Mouse (Mus musculus) stomach, embryonic 16.5 days (tissue): Measurements from ENCODE around the gene Celf5. TPM values are rescaled to one million over a fixed set of nuclear protein-coding genes. Genes with fewer than 3 reads are reported as not detected.
A peak's percentile ranks its signal among the peaks of the same experiment; 100 is the strongest.

Source experiments
- ATAC-seq: fragments of 200-750 bp; cut with Nextera tagmentation; 2 replicates; pipeline ENCODE4 v1.8.0; 2017; ENCODE audit warnings: moderate number of reproducible peaks, moderate TSS enrichment; ENCODE audit not compliant: insufficient read depth, low FRiP score
- H3K27ac ChIP-seq: fragments of 300-500 bp; sonication (generic); 2 replicates; pipeline ENCODE4 v1.5.1; 2014; ENCODE audit warnings: low read length
- H3K27me3 ChIP-seq: fragments of 300-500 bp; sonication (generic); 2 replicates; pipeline ENCODE4 v1.6.1; 2014; ENCODE audit warnings: low read length, control low read depth, mixed read lengths; ENCODE audit not compliant: control insufficient read depth, insufficient read depth
- H3K36me3 ChIP-seq: fragments of 300-500 bp; sonication (generic); 2 replicates; pipeline ENCODE4 v1.6.1; 2014; ENCODE audit warnings: low read length; ENCODE audit not compliant: control insufficient read depth, insufficient read depth
- H3K4me1 ChIP-seq: fragments of 300-500 bp; sonication (generic); 2 replicates; pipeline ENCODE4 v1.6.1; 2014; ENCODE audit warnings: low read length, control low read depth, mixed read lengths; ENCODE audit not compliant: control insufficient read depth, insufficient read depth
- H3K4me2 ChIP-seq: fragments of 300-500 bp; sonication (generic); 2 replicates; pipeline ENCODE4 v1.6.1; 2014; ENCODE audit warnings: low read depth, low read length, mixed read lengths
- H3K4me3 ChIP-seq: fragments of 300-500 bp; sonication (generic); replicated peaks from 2 replicates; pipeline ENCODE4 v1.5.1; 2014; ENCODE audit warnings: mild to moderate bottlenecking, low read length
- H3K9ac ChIP-seq: fragments of 300-500 bp; sonication (generic); 2 replicates; pipeline ENCODE4 v1.6.1; 2014; ENCODE audit warnings: low read length
- H3K9me3 ChIP-seq: fragments of 300-500 bp; sonication (generic); replicated peaks from 2 replicates; pipeline ENCODE4 v1.6.1; 2016; ENCODE audit warnings: low read length, control low read depth; ENCODE audit not compliant: control insufficient read depth
- WGBS: fragments of 180-500 bp; shearing (Covaris S2); extraction: QIAGEN DNeasy Blood & Tissue Kit; methylation state at CpG from one replicate; pipeline ENCODE4 v1.1.7; 2014; 5-methylcytosine and 5-hydroxymethylcytosine counted together
- polyA plus RNA-seq: library from polyadenylated mRNA; unstranded; fragments of >200 nt; fragmentation: Nextera tagmentation; extraction: Ambion mirVana; gene quantifications from 2 replicates; pipeline ENCODE4 v1.2.1, GENCODE M21; 2015

Celf5 gene
- polyA plus RNA-seq, 1 experiment from 2014 or later = 1.3 TPM

DNA sequence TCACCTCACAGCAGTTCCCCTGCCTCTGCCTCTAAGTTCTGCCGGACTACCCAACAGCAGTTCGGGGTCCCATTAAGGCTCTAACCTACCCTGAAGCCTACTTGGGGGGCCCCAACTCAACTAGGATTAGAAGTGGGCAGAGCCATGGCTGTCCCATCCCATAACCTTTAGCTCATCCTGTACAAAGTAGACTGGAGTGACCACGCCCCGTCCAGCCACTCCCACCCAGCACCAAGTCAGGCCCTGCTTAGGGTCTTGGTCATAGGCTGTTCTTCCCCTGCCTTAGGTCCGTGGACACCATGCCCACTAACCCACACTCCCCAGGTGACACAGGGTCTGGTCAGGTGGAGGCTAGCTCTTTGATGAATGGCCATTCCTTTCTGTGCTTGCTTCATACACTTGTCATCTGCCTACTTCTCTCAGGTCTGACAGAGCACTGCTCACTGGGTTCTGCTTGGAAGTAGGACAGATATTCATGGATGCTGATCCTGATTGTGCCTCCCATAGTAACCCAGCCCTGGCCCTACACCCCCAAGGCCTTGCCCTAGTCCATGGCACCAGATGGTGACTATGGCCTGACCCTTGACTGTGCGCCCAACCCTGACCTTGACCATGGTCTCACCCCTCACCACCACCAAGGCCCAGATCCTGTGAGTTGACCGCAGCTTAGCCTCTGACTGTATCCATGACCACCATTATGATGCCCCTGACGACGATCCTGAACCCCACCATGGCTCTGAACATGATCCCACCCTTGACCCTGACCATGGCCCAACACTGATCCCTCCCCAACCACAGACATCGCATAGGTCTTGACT is 63.2 kb downstream of the Celf5 start:
- Histone ChIP-seq H3K4me1 (peaks cover 48% of the 10 kb centered on the region), H3K4me3 (no peak overlapping the region), H3K9me3 (no peaks in the 10 kb centered on the region), H3K27me3 (no peaks in the 10 kb centered on the region), H3K36me3 (no peaks in the 10 kb centered on the region; the same call in 1 of the 2 replicates), H3K27ac (no peak overlapping the region), H3K9ac (peak overlapping the region; percentile 16; the same call in 1 of the 2 replicates), H3K4me2 (no peak overlapping the region)
- 92% methylated on average over 10 of the region's 10 CpGs for WGBS
- no peak for ATAC-seq

DNA sequence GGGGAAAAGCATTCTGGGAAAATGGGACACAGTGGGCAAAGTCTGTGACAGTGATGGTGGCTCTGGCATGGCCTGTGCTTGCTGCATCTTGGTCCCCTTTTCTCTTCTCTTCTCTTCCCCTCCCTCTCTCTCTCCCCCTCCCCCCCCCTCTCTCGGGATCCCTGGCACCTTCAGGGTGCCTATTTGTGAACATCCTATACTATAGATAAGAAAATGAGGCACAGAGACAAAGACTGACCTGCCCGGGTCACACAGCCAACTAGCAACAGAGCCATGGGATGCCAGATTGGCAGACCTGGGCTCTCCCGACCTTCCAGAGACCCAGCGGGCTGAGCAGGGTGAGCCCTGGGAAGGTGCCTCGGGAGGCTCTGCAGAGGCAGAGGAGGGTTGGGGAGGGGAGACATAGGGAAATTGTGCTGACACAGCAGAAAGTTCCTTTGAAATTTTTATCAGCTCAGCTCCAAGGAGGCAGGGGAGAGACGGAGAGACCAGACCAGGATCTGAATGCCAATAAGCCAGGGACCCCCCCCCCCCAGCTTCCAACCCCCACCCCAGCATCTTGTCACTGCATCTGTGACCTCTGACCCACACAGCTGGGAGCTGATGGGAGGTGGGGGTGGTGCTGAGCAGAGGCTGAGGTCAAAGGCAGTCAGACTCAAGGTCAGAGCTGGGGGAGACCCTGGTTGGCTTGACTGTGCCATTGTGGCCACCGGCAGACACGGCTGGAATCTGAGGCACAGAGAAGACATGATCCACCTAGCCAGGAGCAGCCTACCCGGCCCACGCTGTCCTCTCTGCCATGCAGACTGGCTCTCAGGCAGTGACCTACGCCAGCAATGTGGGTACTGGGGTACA is 64.1 kb downstream of the Celf5 start:
- H3K4me3 ChIP-seq = no peak overlapping the region
- ATAC-seq = no peak
- H3K4me1 ChIP-seq = peaks cover 51% of the 10 kb centered on the region
- no peak overlapping the region for H3K4me2 ChIP-seq
- no peaks in the 10 kb centered on the region; the same call in 1 of the 2 replicates for H3K36me3 ChIP-seq
- H3K9me3 ChIP-seq = no peaks in the 10 kb centered on the region
- WGBS = 59% methylated on average over 11 of the region's 11 CpGs
- no peak overlapping the region for H3K27ac ChIP-seq
- no peaks in the 10 kb centered on the region for H3K27me3 ChIP-seq
- peak overlapping the region; percentile 16; the same call in 1 of the 2 replicates for H3K9ac ChIP-seq

DNA sequence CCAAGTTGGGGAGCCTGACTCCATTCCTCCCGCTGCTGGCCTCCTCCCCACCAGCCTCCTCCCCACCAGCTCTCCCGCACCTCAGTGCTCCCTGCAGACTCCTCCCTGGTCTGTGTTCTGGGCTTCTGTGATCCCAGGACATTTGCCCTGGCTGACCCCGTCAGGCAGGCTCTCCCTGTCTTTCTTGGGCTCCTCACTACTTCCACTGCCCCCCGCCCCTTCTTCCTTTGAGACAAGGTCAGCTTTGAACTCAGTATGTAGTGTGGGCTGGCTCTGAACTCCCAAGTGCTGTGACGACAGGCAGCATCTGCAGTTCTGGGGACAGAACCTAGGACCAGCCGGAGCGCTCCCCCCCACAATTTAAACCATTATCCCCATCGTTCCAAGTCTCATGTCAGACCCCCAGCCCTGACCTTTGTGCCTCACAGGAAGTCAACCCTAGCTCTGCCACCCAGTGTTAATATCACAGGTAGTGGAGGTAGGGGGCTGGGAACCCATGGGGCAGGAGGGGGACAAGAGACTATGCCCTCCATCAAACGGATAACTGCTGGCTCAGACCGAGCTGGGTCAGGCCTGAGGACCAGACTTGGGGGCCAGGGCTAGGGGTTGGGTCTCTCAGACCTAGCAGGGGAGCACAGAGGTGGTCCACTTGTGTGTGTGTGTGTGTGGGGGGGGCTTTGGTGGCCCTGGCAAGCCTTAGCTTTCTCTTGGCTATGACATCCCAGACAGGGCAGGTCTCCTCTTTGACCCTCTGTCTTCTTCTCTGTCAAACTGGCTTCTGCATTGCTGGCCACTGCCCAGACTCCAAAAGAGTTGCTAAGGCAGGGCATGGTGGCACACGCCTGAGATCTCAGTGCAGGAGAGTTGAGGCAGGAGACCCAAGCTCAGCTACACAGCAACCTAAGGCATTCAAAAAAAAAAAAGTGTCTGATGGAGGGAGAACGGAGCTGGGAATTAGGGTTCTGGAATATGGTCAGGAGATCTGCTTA is 65.0 kb downstream of the Celf5 start:
- peak overlapping the region; percentile 88 for H3K27ac ChIP-seq
- H3K27me3 ChIP-seq = no peaks in the 10 kb centered on the region
- peak overlapping the region; percentile 40 for H3K4me3 ChIP-seq
- 48% methylated on average over 12 of the region's 12 CpGs for WGBS
- H3K4me2 ChIP-seq = peak overlapping the region; percentile 64
- peak overlapping the region; percentile 69 for H3K9ac ChIP-seq
- no peak for ATAC-seq
- peaks cover 60% of the 10 kb centered on the region for H3K4me1 ChIP-seq
- H3K9me3 ChIP-seq = no peaks in the 10 kb centered on the region
- no peaks in the 10 kb centered on the region; the same call in none of the 2 replicates for H3K36me3 ChIP-seq

GRCm38 (mm10) chr10:81416581-81417226 is 65.8 kb downstream of the Celf5 start:
- 3% methylated on average over 24 of the region's 26 CpGs for WGBS
- Histone ChIP-seq H3K27me3 (no peaks in the 10 kb centered on the region), H3K4me1 (peaks cover 68% of the 10 kb centered on the region), H3K27ac (peak overlapping the region; percentile 88), H3K4me2 (peak overlapping the region; percentile 64), H3K36me3 (no peaks in the 10 kb centered on the region; the same call in none of the 2 replicates), H3K9ac (peak overlapping the region; percentile 69), H3K9me3 (no peaks in the 10 kb centered on the region), H3K4me3 (peak overlapping the region; percentile 40)
- peak; percentile 73 for ATAC-seq

GRCm38 (mm10) chr10:81415549-81416310 is 66.8 kb downstream of the Celf5 start:
- H3K27me3 ChIP-seq = no peaks in the 10 kb centered on the region
- WGBS = 61% methylated on average over 17 of the region's 17 CpGs
- no peak overlapping the region for H3K4me2 ChIP-seq
- ATAC-seq = no peak
- H3K4me3 ChIP-seq = no peak overlapping the region
- H3K36me3 ChIP-seq = no peaks in the 10 kb centered on the region; the same call in none of the 2 replicates
- peak overlapping the region; percentile 14; the same call in 1 of the 2 replicates for H3K9ac ChIP-seq
- H3K27ac ChIP-seq = peak overlapping the region; percentile 88
- H3K9me3 ChIP-seq = no peaks in the 10 kb centered on the region
- H3K4me1 ChIP-seq = peaks cover 78% of the 10 kb centered on the region

- H3K9me3 ChIP-seq = no peaks in the 10 kb centered on the region
- H3K4me2 ChIP-seq = no peak overlapping the region
- no peak overlapping the region for H3K4me3 ChIP-seq
- no peaks in the 10 kb centered on the region for H3K27me3 ChIP-seq
- H3K36me3 ChIP-seq = no peaks in the 10 kb centered on the region; the same call in none of the 2 replicates
- H3K4me1 ChIP-seq = peaks cover 84% of the 10 kb centered on the region
- no peak for ATAC-seq
- WGBS = 79% methylated on average over 5 of the region's 5 CpGs
- H3K27ac ChIP-seq = peak overlapping the region; percentile 53; the same call in 1 of the 2 replicates
- peak overlapping the region; percentile 14; the same call in 1 of the 2 replicates for H3K9ac ChIP-seq
These were observed 67.4 kb downstream of the Celf5 start for GRCm38 (mm10) chr10:81415146-81415545.

GRCm38 (mm10) chr10:81414682-81415081 is 67.8 kb downstream of the Celf5 start:
- peak overlapping the region; percentile 62 for H3K9ac ChIP-seq
- H3K4me2 ChIP-seq = peak overlapping the region; percentile 45; the same call in 1 of the 2 replicates
- H3K4me1 ChIP-seq = peaks cover 86% of the 10 kb centered on the region
- no peaks in the 10 kb centered on the region; the same call in none of the 2 replicates for H3K36me3 ChIP-seq
- no peak overlapping the region for H3K4me3 ChIP-seq
- H3K9me3 ChIP-seq = no peaks in the 10 kb centered on the region
- H3K27me3 ChIP-seq = no peaks in the 10 kb centered on the region
- peak overlapping the region; percentile 94 for H3K27ac ChIP-seq
- ATAC-seq = no peak
